21 mouse cellular contexts compared by ENCODE assay signal in the genomic region with DNA sequence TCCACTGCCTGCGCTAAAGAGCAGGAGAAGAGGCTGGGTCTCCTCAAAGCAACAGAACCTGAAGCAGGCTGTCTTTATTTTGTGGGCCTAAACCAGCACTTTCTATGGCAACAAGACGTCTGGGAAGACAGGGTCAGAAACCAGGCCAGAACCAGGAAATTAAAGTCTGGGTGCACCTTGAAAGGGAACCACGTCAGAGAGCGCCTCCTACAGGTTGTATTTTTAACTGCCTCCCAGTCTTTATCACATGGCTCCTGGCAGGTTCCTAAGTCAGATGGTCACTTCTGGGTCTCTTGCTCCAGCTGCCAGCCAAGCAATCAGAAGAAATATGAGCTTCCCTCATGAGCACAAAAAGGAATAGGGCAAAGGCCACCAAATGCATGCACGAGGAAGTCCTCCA.
A peak's percentile ranks its signal among the peaks of the same experiment; 100 is the strongest.
DNase-seq lines count a peak whose midpoint lies in the region; TF ChIP-seq lines count a peak whose summit lies in the region.
"Had no signal": no experiment of that assay in that cellular context is flagged by ENCODE, and none has a peak within 500 bp of the region (broad histone marks: within the 10 kb centered on the region; RNA-seq: fewer than 3 reads in every experiment).

No protein-coding gene starts in this region.

- H3K27me3 ChIP-seq in heart, adult 2 months (ENCODE audit: control insufficient read depth, insufficient read depth, low read length) = no peaks in the 10 kb centered on the region
- no peaks in the 10 kb centered on the region for H3K27me3 ChIP-seq in testis, adult 2 months (ENCODE audit: control insufficient read depth, insufficient read depth, low read length)
- H3K27me3 ChIP-seq: forebrain, embryonic 15.5 days; heart, embryonic 13.5 days had no signal

- H3K79me2 ChIP-seq in heart, adult 2 months (replicated peaks; ENCODE audit: control insufficient read depth, insufficient read depth, low read length) = no peaks in the 10 kb centered on the region; the same call in 1 of the 2 replicates

- no peak for TF ChIP-seq EP300 in heart, adult 2 months (IDR thresholded peaks at IDR 0.05; ENCODE audit: insufficient read depth, low read depth, low read length)

- 86% methylated on average over 5 of the region's 5 CpGs for WGBS in heart, adult 2 months

- TF ChIP-seq CTCF in heart, adult 2 months (IDR thresholded peaks at IDR 0.05) = peak; percentile 20; the same call in 1 of the 2 replicates
- TF ChIP-seq CTCF in testis, adult 2 months (IDR thresholded peaks at IDR 0.05; ENCODE audit: control insufficient read depth, insufficient read depth, insufficient replicate concordance, low read depth, low read length) = peak; percentile 24; the same call in 1 of the 2 replicates

- peaks cover 5% of the 10 kb centered on the region for H3K4me1 ChIP-seq in heart, adult 2 months (ENCODE audit: control insufficient read depth, insufficient read depth, low read length)
- no peaks in the 10 kb centered on the region for H3K4me1 ChIP-seq in testis, adult 2 months (ENCODE audit: control insufficient read depth, insufficient read depth, low read length)
- H3K4me1 ChIP-seq: forebrain, embryonic 15.5 days had no signal

- no peak overlapping the region for H3K27ac ChIP-seq in heart, adult 2 months
- H3K27ac ChIP-seq in testis, adult 2 months (ENCODE audit: control insufficient read depth, insufficient read depth, low read depth, low read length) = no peak overlapping the region
- H3K27ac ChIP-seq: forebrain, embryonic 15.5 days; heart, embryonic 13.5 days; left cerebral cortex, adult 2 months; limb, embryonic 10.5 days; macrophage had no signal

- H3K36me3 ChIP-seq in heart, adult 2 months (ENCODE audit: control insufficient read depth, insufficient read depth, low read length) = peaks cover 4% of the 10 kb centered on the region
- no peaks in the 10 kb centered on the region for H3K36me3 ChIP-seq in testis, adult 2 months (ENCODE audit: control insufficient read depth, insufficient read depth, low read length)
- H3K36me3 ChIP-seq: forebrain, embryonic 15.5 days; limb, embryonic 10.5 days had no signal

- intact Hi-C loops in heart, adult 2 months (cut with DNase I) = no loop called here
- intact Hi-C loops in gastrocnemius, postnatal 14 days (cut with DNase I; ENCODE audit: low total_unique reads) = no loop called here

- no peak for DNase-seq in heart, adult 2 months
- DNase-seq in heart, adult 8-10 months (ENCODE audit: low spot score) = no peak
- DNase-seq in testis, postnatal 14 days (ENCODE audit: low spot score) = no peak
- DNase-seq in ZHBTc4 (ENCODE audit: low read depth, low spot score) (peak; percentile 6), MN1 (ENCODE audit: low spot score) (no peak)
- DNase-seq in gastrocnemius, postnatal 14 days = no peak
- DNase-seq in urinary bladder, postnatal 25 days (ENCODE audit: low spot score) = no peak
- DNase-seq: adrenal gland, postnatal 14 days; cerebellum, adult 11-12 months; cerebellum, postnatal 14 days; embryo, embryonic 11 days; heart, postnatal 36 days; kidney, adult 2 months; kidney, postnatal 14 days; right cerebral cortex, adult 18-20 months had no signal

- H3K4me3 ChIP-seq in heart, adult 2 months = no peak overlapping the region
- no peak overlapping the region for H3K4me3 ChIP-seq in testis, adult 2 months (ENCODE audit: control insufficient read depth, low read depth, low read length)
- H3K4me3 ChIP-seq: forebrain, embryonic 15.5 days; heart, embryonic 13.5 days; left cerebral cortex, adult 2 months; limb, embryonic 10.5 days had no signal

- no peak for TF ChIP-seq POLR2A in heart, adult 2 months (IDR thresholded peaks at IDR 0.05; ENCODE audit: insufficient read depth, low read depth, low read length)
- no peak for TF ChIP-seq POLR2A in testis, adult 2 months (IDR thresholded peaks at IDR 0.05; ENCODE audit: control insufficient read depth, low read depth, low read length)

- H3K9ac ChIP-seq in heart, adult 2 months (ENCODE audit: low read depth, low read length) = no peak overlapping the region
- H3K9ac ChIP-seq: forebrain, embryonic 15.5 days; heart, embryonic 13.5 days had no signal
